ENCODE assay signal across 24 mouse cellular contexts in the genomic region with DNA sequence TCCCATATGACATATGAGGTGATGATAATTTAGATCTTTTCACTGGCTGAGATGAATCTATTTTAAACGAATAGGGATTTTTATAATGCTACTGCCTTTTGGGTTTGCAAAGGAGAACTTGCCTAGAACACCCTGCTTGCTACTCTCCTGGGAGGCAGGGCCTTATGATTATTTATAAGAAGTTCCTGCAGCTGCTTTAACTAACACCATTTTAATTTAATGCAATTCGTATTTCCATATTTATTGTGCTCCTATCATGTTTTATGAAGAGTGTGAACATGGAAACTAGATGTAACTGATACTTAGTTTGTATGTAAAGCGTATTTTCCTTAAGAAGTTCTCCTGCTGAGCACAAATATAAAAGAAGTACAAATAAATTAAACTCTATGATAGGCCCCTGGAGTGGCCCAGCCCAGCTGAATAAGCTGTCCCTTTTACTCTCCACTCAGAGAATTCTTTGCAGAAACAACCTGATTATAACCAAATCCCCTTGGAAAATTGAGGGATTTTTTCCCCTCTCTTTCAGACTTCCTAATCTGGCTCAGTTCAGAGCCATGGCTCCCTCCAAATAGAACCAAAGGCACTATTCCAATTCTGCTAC.
"Had no signal": no experiment of that assay in that cellular context is flagged by ENCODE, and none has a peak within 500 bp of the region (broad histone marks: within the 10 kb centered on the region; RNA-seq: fewer than 3 reads in every experiment).

No protein-coding gene starts in this region.

- ATAC-seq: liver, embryonic 12.5 days had no signal

- DNase-seq: kidney, adult 2 months; kidney, postnatal 25 days; layer of hippocampus, adult 9-11 months; liver; lung, adult 18-20 months; lung, postnatal 10 days; lung, postnatal 36 days; right cerebral cortex, adult 18-20 months; right cerebral cortex, postnatal 14 days; right cerebral cortex, postnatal 4 days; thymus, adult 2 months; thymus, postnatal 14 days; thymus, postnatal 4 days had no signal

- H3K4me1 ChIP-seq: limb, embryonic 10.5 days; liver, embryonic 12.5 days; liver, embryonic 15.5 days; lung, embryonic 15.5 days; megakaryocyte, embryonic 14.5 days had no signal

- H3K4me2 ChIP-seq: limb, embryonic 13.5 days; liver, embryonic 12.5 days; liver, embryonic 15.5 days; lung, embryonic 15.5 days; neural tube, embryonic 12.5 days; neural tube, embryonic 15.5 days had no signal

- H3K4me3 ChIP-seq: layer of hippocampus, adult 2 months; limb, embryonic 10.5 days; limb, embryonic 13.5 days; liver, embryonic 12.5 days; liver, embryonic 15.5 days; lung, embryonic 15.5 days; megakaryocyte, embryonic 14.5 days; neural tube, embryonic 12.5 days; neural tube, embryonic 15.5 days had no signal

- H3K9ac ChIP-seq: limb, embryonic 13.5 days; liver, embryonic 12.5 days; liver, embryonic 15.5 days; lung, embryonic 15.5 days; neural tube, embryonic 12.5 days; neural tube, embryonic 15.5 days had no signal

- H3K27me3 ChIP-seq: limb, embryonic 13.5 days; liver, embryonic 12.5 days; liver, embryonic 15.5 days; lung, embryonic 15.5 days; megakaryocyte, embryonic 14.5 days; neural tube, embryonic 12.5 days; neural tube, embryonic 15.5 days had no signal

- H3K27ac ChIP-seq: kidney, postnatal 0 days; layer of hippocampus, adult 2 months; limb, embryonic 10.5 days; limb, embryonic 13.5 days; liver, embryonic 12.5 days; liver, embryonic 15.5 days; lung, embryonic 15.5 days; neural tube, embryonic 12.5 days; neural tube, embryonic 15.5 days; stomach, postnatal 0 days had no signal

- H3K36me3 ChIP-seq: limb, embryonic 10.5 days; limb, embryonic 13.5 days; liver, embryonic 12.5 days; liver, embryonic 15.5 days; lung, embryonic 15.5 days; neural tube, embryonic 12.5 days; neural tube, embryonic 15.5 days had no signal

- H3K9me3 ChIP-seq: limb, embryonic 10.5 days; limb, embryonic 13.5 days; liver, embryonic 12.5 days; liver, embryonic 15.5 days; lung, embryonic 15.5 days; neural tube, embryonic 12.5 days; neural tube, embryonic 15.5 days had no signal
